Mouse (Mus musculus) large intestine, adult 2 months (tissue): ENCODE results near the gene Sec24c. TPM values are rescaled to one million over a fixed set of nuclear protein-coding genes. Genes with fewer than 3 reads are reported as not detected.

Experiments
- DNase-seq: peaks from one replicate; pipeline ENCODE4 v3.0.0-alpha.2; 2012; ENCODE audit warnings: low read depth, low spot score
- WGBS: fragments of 180-500 bp; shearing (Covaris S2); methylation state at CpG from one replicate; pipeline ENCODE4 v1.1.7; 2018; 5-methylcytosine and 5-hydroxymethylcytosine counted together
- polyA plus RNA-seq: library from polyadenylated mRNA; depleted of rRNA; stranded (reverse); fragments of >200 nt; gene quantifications from 2 replicates; pipeline ENCODE4 v1.2.3, GENCODE M21; 2012; rRNA removed

Gene Sec24c
- polyA plus RNA-seq, 1 experiment = 117 TPM

DNA sequence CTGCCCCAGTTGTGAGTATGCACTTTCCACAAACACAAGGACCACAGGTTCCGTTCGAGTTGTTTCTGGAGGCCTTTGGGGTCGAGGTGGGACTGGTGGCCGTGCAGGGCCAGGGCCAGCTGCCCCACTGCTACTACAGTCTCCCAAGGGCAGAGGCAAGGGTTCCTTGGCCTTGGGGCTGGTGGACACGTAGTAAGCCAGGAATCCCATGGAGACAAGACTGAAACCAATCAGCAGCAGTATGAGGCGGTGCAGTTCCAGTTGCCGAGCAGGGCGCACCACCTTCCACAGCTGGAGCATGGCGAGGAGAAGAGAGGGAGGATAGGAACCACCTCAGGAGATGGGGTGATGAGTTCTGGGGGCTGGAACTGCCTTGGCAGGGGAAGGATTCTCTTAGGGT lies 55.8 kb downstream of the Sec24c start:
- DNase-seq = no peak

DNA sequence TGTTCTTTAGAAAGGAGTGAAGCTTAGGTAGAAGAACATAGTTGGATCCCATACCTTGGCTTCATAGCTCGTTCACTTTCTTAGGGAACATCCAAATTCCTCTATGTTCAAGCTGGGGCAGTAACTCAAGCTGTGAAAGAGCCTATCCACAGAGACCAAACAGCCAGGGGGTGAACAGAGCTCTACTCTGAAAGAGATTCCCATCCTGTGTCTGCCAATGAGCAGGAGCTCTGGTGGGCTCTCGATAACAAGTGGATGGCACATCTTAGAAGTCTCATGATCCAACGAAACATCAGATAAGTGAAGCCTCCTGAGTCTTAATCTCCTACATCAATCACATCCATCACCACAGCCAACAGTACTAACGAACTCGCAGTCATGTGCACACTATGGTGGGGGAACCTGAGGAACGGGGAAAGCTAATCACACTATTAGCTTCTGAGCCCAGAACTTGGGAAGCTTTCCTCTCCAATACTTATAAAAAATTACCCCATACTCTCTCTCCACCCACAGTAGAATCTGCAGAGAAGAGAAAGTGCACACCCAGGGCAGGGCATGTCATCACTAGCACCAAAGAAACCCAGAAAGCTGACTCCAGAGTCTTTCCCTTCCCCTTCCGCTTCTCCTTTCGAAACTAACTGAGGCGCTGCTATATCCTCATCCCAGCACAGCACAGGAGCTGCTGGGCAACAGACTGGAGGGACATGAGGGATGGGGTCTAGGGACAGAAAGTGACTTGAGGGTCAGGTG lies 56.9 kb downstream of the Sec24c start:
- DNase-seq = no peak
- 88% methylated on average over 9 of the region's 9 CpGs for WGBS

More for the DNA sequence above, 55.8 kb downstream of the Sec24c start:
- 89% methylated on average over 9 of the region's 9 CpGs for WGBS

DNA sequence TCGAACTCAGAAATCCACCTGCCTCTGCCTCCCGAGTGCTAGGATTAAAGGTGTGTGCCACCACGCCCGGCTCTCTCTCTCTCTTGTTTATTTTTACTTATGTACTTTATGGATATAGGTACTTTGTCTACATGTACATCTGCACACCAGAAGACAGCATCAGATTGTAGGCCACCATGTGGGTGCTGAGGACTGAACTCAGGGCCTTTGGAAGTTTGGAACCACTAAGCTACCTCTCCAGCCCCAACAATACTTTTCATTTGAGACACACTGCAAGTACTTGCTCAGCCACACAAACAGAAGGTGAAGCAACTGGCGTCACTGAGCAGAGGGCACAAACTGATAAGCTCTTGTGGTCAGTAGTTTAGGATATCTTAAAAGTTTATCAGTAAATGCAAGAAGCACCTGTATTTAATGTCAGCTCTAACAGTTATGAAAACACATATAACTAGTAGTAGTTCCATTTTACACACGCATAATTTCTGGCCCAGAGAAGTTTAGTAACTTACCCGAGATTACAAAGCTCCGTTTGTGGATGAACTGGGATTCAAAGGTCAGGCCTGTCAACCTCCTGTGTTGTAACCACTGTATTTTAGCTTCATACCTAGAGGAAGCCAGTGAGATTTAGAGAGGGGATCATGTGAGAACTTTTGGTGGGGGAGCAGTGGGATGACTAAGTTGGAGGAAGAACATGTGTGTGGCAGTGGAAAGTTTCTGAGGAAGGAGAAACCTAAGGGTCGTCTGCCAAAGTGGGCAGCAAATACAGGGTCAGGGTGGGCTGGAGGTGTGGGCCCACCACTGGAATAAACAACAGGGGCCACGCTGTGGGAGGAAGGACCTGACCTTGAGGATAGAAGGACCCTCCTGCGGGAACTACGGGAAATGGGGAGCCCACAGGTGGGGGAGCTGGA lies 59.2 kb downstream of the Sec24c start:
- DNase-seq = no peak
- 25% methylated on average over 12 of the region's 12 CpGs for WGBS

DNA sequence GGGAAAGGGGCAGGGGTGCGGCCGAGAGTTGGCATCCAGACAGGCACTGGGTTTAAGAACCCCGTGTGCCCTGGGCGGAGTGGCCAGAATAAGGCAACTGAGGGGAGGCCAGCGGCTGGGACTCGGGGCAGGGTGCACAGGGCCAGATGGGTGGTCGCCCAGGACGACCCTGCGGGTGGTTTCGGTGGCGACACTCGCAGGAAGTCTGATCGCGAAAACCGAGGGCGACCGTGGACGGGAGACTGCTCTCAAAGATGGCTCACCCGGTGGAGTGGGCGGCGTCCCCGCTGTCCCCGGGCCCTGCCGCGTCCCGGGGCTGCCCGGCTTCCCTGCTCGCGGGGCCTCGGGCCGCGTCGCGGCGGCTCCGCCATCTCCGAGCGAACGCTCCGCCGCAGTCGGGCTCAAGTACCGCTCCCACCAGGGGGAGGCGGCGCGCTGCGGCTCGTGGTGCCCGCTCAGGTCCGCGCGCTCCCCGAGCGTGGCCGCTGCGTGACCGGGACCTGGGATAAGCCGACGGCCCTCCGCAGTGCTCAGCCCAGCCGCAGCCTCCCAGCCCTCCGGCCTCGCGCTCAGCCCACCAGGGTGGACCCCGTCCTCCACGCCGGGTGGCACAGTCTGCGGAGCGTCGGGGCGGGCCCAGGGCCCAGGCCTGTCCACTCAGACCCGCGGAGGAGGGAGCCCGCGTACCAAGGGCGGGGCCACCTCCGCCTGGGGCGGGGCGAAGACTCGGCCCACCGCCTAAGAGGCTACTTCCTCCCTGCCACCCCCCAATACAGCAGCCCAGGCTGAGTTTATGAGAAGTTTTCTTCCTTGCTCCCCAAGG lies 60.1 kb downstream of the Sec24c start, which contains the start of gene Ndst2:
Gene Ndst2 (minus strand): TSS at position 611 of the 823 bp plus-strand sequence.
- peak; percentile 58 for DNase-seq
- under 1% methylated on average over 80 of the region's 81 CpGs for WGBS

DNA sequence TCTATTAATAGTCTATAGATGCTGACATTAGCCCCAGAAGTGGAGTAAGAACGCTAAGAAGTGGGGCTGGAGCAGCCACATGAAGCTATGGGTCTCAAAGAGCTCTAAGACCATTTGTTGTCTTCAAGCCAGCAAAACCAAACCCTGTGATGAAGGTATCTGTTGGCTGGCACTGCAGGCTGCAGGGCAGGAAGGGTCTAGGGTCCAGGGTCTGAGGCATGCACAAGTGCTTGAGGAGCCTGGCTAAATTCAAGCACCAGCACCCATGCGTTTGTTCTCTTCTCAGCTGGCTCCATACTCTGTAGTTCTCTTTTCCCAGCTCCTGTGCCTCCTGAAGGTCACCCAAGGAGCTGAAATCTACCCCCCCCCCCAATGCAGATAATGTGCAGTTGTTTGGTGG lies 60.9 kb downstream of the Sec24c start:
- WGBS = 59% methylated on average over 2 of the region's 2 CpGs
- DNase-seq = no peak

DNA sequence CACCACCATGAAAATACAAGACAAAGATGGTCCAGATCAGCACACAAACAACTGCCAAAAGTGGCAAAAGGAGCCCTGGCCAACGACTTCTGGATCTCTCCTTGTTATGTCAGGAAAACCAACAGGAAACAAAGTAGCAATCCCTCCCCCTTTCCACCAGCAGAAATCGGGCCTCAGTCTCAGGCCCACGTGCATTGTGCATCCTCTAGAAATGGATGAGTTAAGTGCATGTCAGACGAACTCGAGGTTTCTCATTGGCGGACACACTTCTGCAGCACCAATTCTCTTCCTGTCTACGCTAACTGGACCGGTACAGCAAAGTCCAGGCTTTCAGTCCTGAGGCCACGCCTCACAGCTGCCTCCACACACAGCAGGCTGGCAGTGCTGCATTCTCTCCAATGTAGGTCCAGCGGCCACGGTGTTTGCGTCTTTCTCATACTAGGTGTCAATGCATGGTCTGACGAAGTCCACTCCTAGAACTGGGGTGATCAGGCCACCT lies 61.8 kb downstream of the Sec24c start:
- no peak for DNase-seq
- 66% methylated on average over 13 of the region's 13 CpGs for WGBS

DNA sequence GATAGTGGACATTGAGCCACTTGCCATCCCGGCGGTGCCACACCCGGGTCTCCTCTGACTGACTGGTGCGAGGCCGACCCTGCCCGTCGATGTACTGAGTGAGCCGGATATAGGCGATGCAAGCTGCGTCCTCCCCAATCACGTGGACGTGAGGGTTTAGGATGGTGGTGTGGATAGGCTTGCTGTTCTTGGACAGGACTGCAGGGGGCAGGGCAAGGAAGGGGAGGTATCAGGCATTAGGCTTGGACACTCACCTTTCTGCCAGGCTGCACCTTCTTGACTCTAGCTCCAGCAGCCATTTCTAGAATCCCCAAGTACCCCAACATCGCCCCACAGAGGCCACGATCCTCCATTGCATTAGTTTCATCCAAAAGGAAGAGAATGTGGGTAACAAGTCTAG lies 63.2 kb downstream of the Sec24c start:
- DNase-seq = no peak
- WGBS = 12% methylated on average over 14 of the region's 14 CpGs

DNA sequence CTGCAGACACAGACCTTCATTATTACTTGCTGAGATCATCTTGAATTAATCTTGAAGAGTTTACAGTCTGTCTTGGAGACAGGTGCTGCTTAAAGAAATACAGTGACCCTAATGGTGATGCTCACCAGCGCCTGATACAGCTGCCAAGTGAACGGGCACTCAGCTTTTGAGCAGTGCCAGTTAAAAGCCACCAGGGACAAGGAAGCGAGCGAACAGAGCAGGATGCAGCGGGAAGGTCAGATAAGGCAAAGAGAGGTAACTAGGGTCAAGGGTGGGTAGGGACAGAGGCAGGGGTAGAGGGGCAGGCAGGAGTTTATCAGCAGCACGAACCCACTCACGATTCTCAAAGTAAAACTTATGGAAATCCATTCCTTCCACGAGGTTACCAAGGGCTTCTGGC lies 64.4 kb downstream of the Sec24c start:
- DNase-seq = no peak
- WGBS = 75% methylated on average over 8 of the region's 8 CpGs

DNA sequence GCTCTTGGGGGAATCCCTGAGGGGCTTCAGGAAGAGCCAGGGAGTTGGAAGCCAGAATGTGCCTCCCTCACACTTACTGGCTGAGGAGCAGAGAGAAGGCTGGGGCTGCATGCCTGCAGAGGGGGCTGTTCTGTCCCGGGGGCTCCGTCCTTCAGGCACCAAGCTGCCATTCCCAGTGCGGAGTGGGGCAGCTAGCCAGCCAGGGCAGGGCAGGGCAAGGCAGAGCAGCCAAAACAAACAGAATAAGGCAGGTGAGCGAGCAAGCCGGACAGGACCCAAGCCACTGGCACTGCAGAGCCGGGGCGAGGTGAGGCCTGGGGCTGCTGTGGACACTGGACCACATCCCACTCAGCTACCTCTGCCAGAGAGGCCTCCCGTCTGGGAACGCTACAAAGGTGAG lies 67.2 kb downstream of the Sec24c start:
- DNase-seq = no peak
- 37% methylated on average over 9 of the region's 9 CpGs for WGBS

DNA sequence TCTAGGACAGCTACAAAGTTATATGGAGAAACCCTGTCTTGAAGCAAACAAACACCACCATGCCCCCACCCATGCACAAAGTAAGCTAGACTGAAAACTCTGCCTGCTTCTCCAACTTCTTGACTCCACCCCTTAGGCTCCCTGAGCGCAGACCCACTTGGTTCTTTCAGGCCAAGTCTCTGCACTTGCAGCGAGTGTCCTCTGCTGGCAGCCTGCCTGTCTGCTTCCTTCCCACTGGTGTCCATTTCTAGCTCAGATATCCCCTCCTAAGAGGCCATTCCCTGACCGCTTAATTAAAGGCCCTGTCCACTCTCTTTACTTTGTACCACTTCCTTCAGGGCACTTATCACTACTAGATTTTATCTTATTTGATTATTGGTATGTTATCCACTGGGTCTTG lies 69.5 kb downstream of the Sec24c start:
- WGBS = 73% methylated on average over 3 of the region's 3 CpGs

More for the DNA sequence above, 69.5 kb downstream of the Sec24c start:
- no peak for DNase-seq

Other genes with a start within 250 kb of the Sec24c start
- gene Cfap70, start 222.1 kb upstream of the Sec24c start, polyA plus RNA-seq = 0.06 TPM in 1 of 2 replicates, not detected in the other
- 49.6 and 52.9 TPM in 2 replicates for gene Anxa7, start 194.2 kb upstream of the Sec24c start, polyA plus RNA-seq
- 0.63 and 0.64 TPM in 2 replicates for gene Mss51, start 177.4 kb upstream of the Sec24c start, polyA plus RNA-seq
- 10.7 and 11.9 TPM in 2 replicates for gene Ppp3cb, start 127.7 kb upstream of the Sec24c start, polyA plus RNA-seq
- gene Usp54, start 33.2 kb upstream of the Sec24c start, polyA plus RNA-seq = 2.4 and 3.1 TPM in 2 replicates
- 0.30 TPM in 1 of 2 replicates, not detected in the other for gene Myoz1, start 17.8 kb upstream of the Sec24c start, polyA plus RNA-seq
- 0.07 and 0.09 TPM in 2 replicates for gene Synpo2l, start 6.0 kb upstream of the Sec24c start, polyA plus RNA-seq
- gene Fut11, start 20.7 kb downstream of the Sec24c start, polyA plus RNA-seq = 4.2 and 6.4 TPM in 2 replicates
- gene Chchd1, start 28.7 kb downstream of the Sec24c start, polyA plus RNA-seq = 42.2 and 47.2 TPM in 2 replicates
- gene Zswim8, start 33.2 kb downstream of the Sec24c start, polyA plus RNA-seq = 75.4 and 111 TPM in 2 replicates
- gene Ndst2, start 60.3 kb downstream of the Sec24c start, polyA plus RNA-seq = 25.4 and 33.5 TPM in 2 replicates
- gene Camk2g, start 119.8 kb downstream of the Sec24c start, polyA plus RNA-seq = 11.4 and 14.7 TPM in 2 replicates
- gene Plau, start 162.4 kb downstream of the Sec24c start, polyA plus RNA-seq = 4.1 and 5.6 TPM in 2 replicates